ENCODE assay signal across 8 mouse cellular contexts in the genomic region with DNA sequence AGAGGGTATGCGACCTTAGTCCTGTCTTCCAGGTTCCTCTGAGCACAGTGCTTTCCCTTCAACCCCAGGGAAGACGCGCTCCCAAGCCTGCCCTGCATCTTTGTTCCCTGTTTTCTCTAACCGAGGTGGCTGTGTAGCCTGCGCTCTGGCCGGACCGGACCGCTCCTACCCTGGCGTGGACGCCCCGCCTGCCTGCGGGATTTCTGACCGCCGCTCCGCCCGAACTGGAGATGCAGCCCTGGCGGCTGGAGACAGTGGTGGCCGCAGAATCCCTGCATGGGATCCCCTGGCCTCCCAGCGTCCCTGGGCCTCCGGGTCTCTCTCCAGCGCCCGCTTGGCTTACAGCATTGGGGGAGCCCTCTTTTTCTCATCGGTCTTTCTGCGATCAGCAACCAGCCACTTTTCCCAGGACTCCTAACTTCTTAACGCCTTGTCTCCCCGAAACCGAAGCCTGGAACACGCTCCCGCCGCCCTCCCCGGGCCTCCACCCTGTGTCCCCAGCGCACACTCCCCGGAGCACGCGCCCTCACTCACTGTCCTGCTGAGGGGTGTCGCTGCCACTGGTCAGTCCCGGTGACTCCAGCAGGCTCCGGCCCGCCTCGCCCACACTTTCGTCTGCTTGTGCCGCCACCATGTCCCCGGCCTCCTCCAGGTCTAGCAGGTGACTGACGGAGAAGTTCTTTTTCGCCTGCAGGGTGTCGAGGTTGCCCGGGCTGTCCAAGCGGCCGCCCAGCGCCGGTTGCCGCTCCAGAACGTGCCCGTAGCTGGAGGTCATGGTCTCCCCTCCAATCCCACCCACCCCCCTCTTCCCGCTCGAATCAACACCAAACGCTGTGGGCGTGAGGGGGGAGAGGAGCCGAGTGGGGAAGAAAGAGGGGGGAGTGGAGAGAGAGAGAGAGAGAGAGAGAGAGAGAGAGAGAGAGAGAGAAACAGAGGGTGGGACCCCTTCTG. TPM values are rescaled to one million over a fixed set of nuclear protein-coding genes. Genes with fewer than 3 reads are reported as not detected.
DNase-seq lines count a peak whose midpoint lies in the region; ATAC-seq and TF ChIP-seq lines count a peak whose summit lies in the region.

No protein-coding gene starts in this region.

- H3K36me3 ChIP-seq in lung, embryonic 14.5 days (ENCODE audit: insufficient read depth), result no peaks in the 10 kb centered on the region
- H3K36me3 ChIP-seq in embryonic facial prominence, embryonic 12.5 days, result no peaks in the 10 kb centered on the region; the same call in 1 of the 2 replicates
- no peaks in the 10 kb centered on the region for H3K36me3 ChIP-seq in heart, embryonic 12.5 days
- no peaks in the 10 kb centered on the region for H3K36me3 ChIP-seq in stomach, embryonic 15.5 days

- peak overlapping the region; percentile 88 for H3K4me2 ChIP-seq in lung, embryonic 14.5 days
- H3K4me2 ChIP-seq in embryonic facial prominence, embryonic 12.5 days (replicated peaks), result peak overlapping the region; percentile 58
- peak overlapping the region; percentile 90 for H3K4me2 ChIP-seq in heart, embryonic 12.5 days
- H3K4me2 ChIP-seq in stomach, embryonic 15.5 days, result peak overlapping the region; percentile 92

- peaks cover 75% of the 10 kb centered on the region for H3K27me3 ChIP-seq in lung, embryonic 14.5 days (ENCODE audit: insufficient read depth, low read length)
- H3K27me3 ChIP-seq in embryonic facial prominence, embryonic 12.5 days, result peaks cover 3% of the 10 kb centered on the region; the same call in 1 of the 2 replicates
- H3K27me3 ChIP-seq in heart, embryonic 12.5 days (replicated peaks), result peaks cover 50% of the 10 kb centered on the region
- peaks cover 54% of the 10 kb centered on the region for H3K27me3 ChIP-seq in stomach, embryonic 15.5 days (replicated peaks)

- DNase-seq in lung, embryonic 14.5 days, result peak; percentile 69
- DNase-seq in lung, adult 18-20 months, result no peak
- DNase-seq in kidney, postnatal 10 days, result peak; percentile 69
- DNase-seq in mesoderm, embryonic 11.5 days (ENCODE audit: low read depth, low spot score), result peak; percentile 63
- no peak for DNase-seq in T-cell, adult 2 months (ENCODE audit: low spot score)

- 0 out of 2 replicates have a peak, but pooled peaks cover 10% of the 10 kb centered on the region for H3K4me1 ChIP-seq in lung, embryonic 14.5 days (ENCODE audit: insufficient read depth)
- peaks cover 22% of the 10 kb centered on the region for H3K4me1 ChIP-seq in embryonic facial prominence, embryonic 12.5 days
- peaks cover 9% of the 10 kb centered on the region; the same call in 1 of the 2 replicates for H3K4me1 ChIP-seq in heart, embryonic 12.5 days (replicated peaks)
- H3K4me1 ChIP-seq in stomach, embryonic 15.5 days, result peaks cover 22% of the 10 kb centered on the region

- ATAC-seq in lung, embryonic 14.5 days (ENCODE audit: insufficient read depth), result peak; percentile 76
- no peak for ATAC-seq in embryonic facial prominence, embryonic 12.5 days (ENCODE audit: insufficient number of reproducible peaks, insufficient read depth, low FRiP score, low TSS enrichment)
- peak; percentile 54 for ATAC-seq in heart, embryonic 12.5 days (ENCODE audit: insufficient number of reproducible peaks, low FRiP score)
- peak; percentile 42; the same call in 1 of the 2 replicates for ATAC-seq in stomach, embryonic 15.5 days (ENCODE audit: insufficient read depth, low FRiP score, low read depth)

- peak overlapping the region; percentile 80; the same call in 1 of the 2 replicates for H3K27ac ChIP-seq in lung, embryonic 14.5 days (ENCODE audit: low read depth)
- peak overlapping the region; percentile 100 for H3K27ac ChIP-seq in embryonic facial prominence, embryonic 12.5 days
- peak overlapping the region; percentile 53 for H3K27ac ChIP-seq in heart, embryonic 12.5 days (ENCODE audit: poor library complexity, severe bottlenecking)
- H3K27ac ChIP-seq in stomach, embryonic 15.5 days, result no peak overlapping the region

- TF ChIP-seq CTCF in lung, embryonic 14.5 days (IDR thresholded peaks at IDR 0.05; ENCODE audit: low read depth), result peak; percentile 6; the same call in 1 of the 2 replicates

- H3K4me3 ChIP-seq in lung, embryonic 14.5 days (ENCODE audit: low read depth, low read length), result peak overlapping the region; percentile 57
- H3K4me3 ChIP-seq in embryonic facial prominence, embryonic 12.5 days, result peak overlapping the region; percentile 88
- H3K4me3 ChIP-seq in heart, embryonic 12.5 days, result peak overlapping the region; percentile 62
- peak overlapping the region; percentile 54 for H3K4me3 ChIP-seq in stomach, embryonic 15.5 days (replicated peaks)

- WGBS in lung, embryonic 14.5 days, result under 1% methylated on average over 59 of the region's 59 CpGs
- WGBS in embryonic facial prominence, embryonic 12.5 days, result under 1% methylated on average over 56 of the region's 59 CpGs
- WGBS in heart, embryonic 12.5 days, result under 1% methylated on average over 58 of the region's 59 CpGs
- WGBS in stomach, embryonic 15.5 days, result under 1% methylated on average over 59 of the region's 59 CpGs

- peak overlapping the region; percentile 72 for H3K9ac ChIP-seq in lung, embryonic 14.5 days
- peak overlapping the region; percentile 100 for H3K9ac ChIP-seq in embryonic facial prominence, embryonic 12.5 days
- H3K9ac ChIP-seq in heart, embryonic 12.5 days, result peak overlapping the region; percentile 62
- peak overlapping the region; percentile 17 for H3K9ac ChIP-seq in stomach, embryonic 15.5 days

- no peaks in the 10 kb centered on the region for H3K9me3 ChIP-seq in lung, embryonic 14.5 days (ENCODE audit: low read depth, low read length)
- no peaks in the 10 kb centered on the region for H3K9me3 ChIP-seq in embryonic facial prominence, embryonic 12.5 days
- H3K9me3 ChIP-seq in heart, embryonic 12.5 days (replicated peaks), result no peaks in the 10 kb centered on the region
- no peaks in the 10 kb centered on the region for H3K9me3 ChIP-seq in stomach, embryonic 15.5 days

RNA-seq across cellular contexts. Expression of a gene that starts 1.4 kb away (rescaled TPM):
- polyA plus RNA-seq in lung, embryonic 14.5 days (2014; fragmentation: Nextera tagmentation; extraction: Ambion mirVana), result 7.7 and 7.8 TPM in 2 replicates
- 180 and 186 TPM in 2 replicates for polyA plus RNA-seq in embryonic facial prominence, embryonic 12.5 days (2016; fragmentation: Nextera tagmentation; extraction: Ambion mirVana)
- polyA plus RNA-seq in heart, embryonic 12.5 days (2016; fragmentation: Nextera tagmentation; extraction: Ambion mirVana), result 7.5 and 9.4 TPM in 2 replicates
- polyA plus RNA-seq in stomach, embryonic 15.5 days (2015; fragmentation: Nextera tagmentation; extraction: Ambion mirVana), result 6.4 and 6.9 TPM in 2 replicates

Comparison
In these comparisons a context has a peak if more than half of its experiments do, and no peak if none do; other contexts are left out.
1. DNase-seq: peak in lung, embryonic 14.5 days (single experiment), kidney, postnatal 10 days (single experiment) and mesoderm, embryonic 11.5 days (single experiment); none in lung, adult 18-20 months (0 of 2) and T-cell, adult 2 months (single experiment).
2. H3K9ac ChIP-seq: peak in every context shown above with its lines; median percentile 100 in embryonic facial prominence, embryonic 12.5 days; 72 in lung, embryonic 14.5 days; 62 in heart, embryonic 12.5 days; 17 in stomach, embryonic 15.5 days.
3. RNA of a gene that starts 1.4 kb away (polyA plus RNA-seq): 180 to 186 TPM in embryonic facial prominence, embryonic 12.5 days; 7.7 to 7.8 TPM in lung, embryonic 14.5 days, 7.5 to 9.4 TPM in heart, embryonic 12.5 days and 6.4 to 6.9 TPM in stomach, embryonic 15.5 days; every median in the first group is over 10 times any median in the second.
4. Peak in every context shown above with its lines, with median percentiles within 50 percentile points of each other: H3K4me2 ChIP-seq and H3K4me3 ChIP-seq.